Mouse (Mus musculus): ENCODE results near the gene Akap4. TPM values are rescaled to one million over a fixed set of nuclear protein-coding genes. Genes with fewer than 3 reads are reported as not detected.

Gene Akap4
- polyA plus RNA-seq, 1 experiment from 2014 or later: not detected

DNA sequence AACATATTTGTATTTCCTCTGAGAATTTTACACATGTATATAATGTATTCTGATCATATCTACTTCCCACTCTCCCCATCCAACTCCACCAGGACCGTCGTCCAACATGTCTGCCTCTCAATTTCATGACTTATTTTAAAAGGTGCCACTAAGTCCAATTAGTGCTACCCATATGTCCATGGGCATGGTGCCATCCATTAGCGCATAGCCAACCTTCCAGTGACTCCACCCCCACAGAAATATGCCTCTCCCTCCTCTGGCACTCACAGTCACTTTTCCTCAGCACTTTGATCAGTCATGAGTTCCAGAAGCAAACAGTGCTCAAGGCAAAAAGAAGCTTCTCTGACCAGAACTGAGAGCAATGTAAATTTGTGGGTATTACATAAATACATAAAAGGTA, 47.6 kb downstream of the Akap4 start:
- Histone ChIP-seq H3K9ac (ENCODE audit: low read depth, low read length) (no peak overlapping the region), H3K36me3 (ENCODE audit: control insufficient read depth, insufficient read depth, low read length) (no peaks in the 10 kb centered on the region), H3K9me3 (ENCODE audit: control insufficient read depth, low read length) (no peaks in the 10 kb centered on the region), H3K27me3 (replicated peaks; ENCODE audit: control insufficient read depth, insufficient read depth, low read length) (no peaks in the 10 kb centered on the region), H3K4me2 (ENCODE audit: low read length) (no peak overlapping the region), H3K27ac (ENCODE audit: low read depth, low read length) (no peak overlapping the region), H3K4me1 (ENCODE audit: control insufficient read depth, insufficient read depth, low read depth, low read length) (no peaks in the 10 kb centered on the region), H3K4me3 (ENCODE audit: low read length) (no peak overlapping the region)
- ATAC-seq: no peak
- 84% methylated on average over 3 of the region's 3 CpGs for WGBS

DNA sequence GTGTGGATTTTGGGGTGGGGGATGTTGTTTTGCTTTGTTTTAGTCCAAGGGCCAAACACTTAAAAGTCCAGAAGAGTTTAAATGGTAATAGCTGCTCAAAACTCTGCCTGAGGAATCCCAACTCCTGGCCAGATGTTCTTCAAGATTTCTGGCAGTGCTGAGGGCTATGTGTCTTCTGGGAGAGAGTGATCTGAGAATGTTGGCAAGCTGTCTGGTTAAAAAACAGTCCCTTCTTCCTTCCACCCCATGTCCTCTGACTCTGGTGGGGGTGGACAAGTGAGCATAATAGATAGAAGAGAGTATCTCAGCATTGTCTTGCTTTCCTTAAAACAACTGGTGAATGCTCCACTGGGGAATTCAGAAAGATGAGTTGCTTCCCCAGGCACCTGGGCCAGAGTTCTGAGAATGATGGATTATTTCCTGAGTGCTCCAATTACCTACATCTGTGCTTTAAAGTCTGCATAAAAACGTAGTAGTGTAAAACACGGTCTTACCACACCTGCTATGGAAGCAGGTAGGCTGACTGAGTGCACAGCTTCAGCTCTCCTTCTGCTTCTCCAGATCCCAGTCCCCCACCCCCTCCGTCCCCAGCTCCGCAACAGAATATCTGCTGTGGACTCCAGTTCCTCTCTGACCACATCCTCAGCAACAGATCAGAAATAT, 54.4 kb downstream of the Akap4 start:
- H3K4me2 ChIP-seq (ENCODE audit: low read length): no peak overlapping the region
- no peak overlapping the region for H3K4me3 ChIP-seq (ENCODE audit: low read length)
- no peak overlapping the region for H3K27ac ChIP-seq (ENCODE audit: low read depth, low read length)
- ATAC-seq: no peak
- H3K36me3 ChIP-seq (ENCODE audit: control insufficient read depth, insufficient read depth, low read length): no peaks in the 10 kb centered on the region
- WGBS: 69% methylated on average over 4 of the region's 4 CpGs
- H3K9me3 ChIP-seq (ENCODE audit: control insufficient read depth, low read length): no peaks in the 10 kb centered on the region
- H3K27me3 ChIP-seq (replicated peaks; ENCODE audit: control insufficient read depth, insufficient read depth, low read length): no peaks in the 10 kb centered on the region
- H3K9ac ChIP-seq (ENCODE audit: low read depth, low read length): no peak overlapping the region
- H3K4me1 ChIP-seq (ENCODE audit: control insufficient read depth, insufficient read depth, low read depth, low read length): no peaks in the 10 kb centered on the region

Other genes starting within 250 kb of the Akap4 start
- not detected in 2 replicates for gene Ccnb3, start 25.9 kb upstream of the Akap4 start, polyA plus RNA-seq (2015; fragmentation: Nextera tagmentation; extraction: Ambion mirVana)

All from hindbrain, embryonic 16.5 days (tissue).